Mouse (Mus musculus): Measurements from ENCODE around the gene Hibch. TPM values are rescaled to one million over a fixed set of nuclear protein-coding genes. Genes with fewer than 3 reads are reported as not detected.
"Not testable (repeated sequence)": the region's sequence is repeated elsewhere in the genome, so short reads cannot be mapped to it uniquely, and the experiment has no call there.

Gene Hibch
- polyA plus RNA-seq, 1 experiment from 2014 or later, result 21.9 TPM

DNA sequence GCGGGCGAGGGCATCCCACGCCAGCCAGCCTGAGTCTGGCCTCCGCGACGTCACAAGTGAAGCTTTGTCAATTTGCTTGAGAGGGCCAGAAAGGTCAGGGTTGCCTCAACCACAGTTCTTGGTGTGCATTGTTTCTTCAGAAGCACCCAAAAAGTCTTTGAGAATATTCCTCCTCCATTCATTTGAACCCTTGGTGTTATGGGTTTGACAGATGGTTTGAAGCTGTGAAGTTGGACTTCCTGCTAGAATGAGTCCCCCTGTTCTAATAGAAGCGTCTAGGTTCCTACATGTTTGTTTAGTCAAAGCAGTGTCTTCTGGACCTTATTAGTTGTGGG lies 26.9 kb upstream of the Hibch start:
- peak overlapping the region; percentile 88 for H3K27ac ChIP-seq
- H3K4me3 ChIP-seq, result peak overlapping the region; percentile 65
- H3K27me3 ChIP-seq (ENCODE audit: poor library complexity, severe bottlenecking), result no peaks in the 10 kb centered on the region
- H3K4me1 ChIP-seq, result peaks cover 20% of the 10 kb centered on the region
- DNase-seq (ENCODE audit: extremely low spot score, low spot score), result peak; percentile 14
- H3K36me3 ChIP-seq (replicated peaks), result no peaks in the 10 kb centered on the region
- H3K9me3 ChIP-seq, result no peaks in the 10 kb centered on the region
- WGBS, result 5% methylated on average over 5 of the region's 7 CpGs

DNA sequence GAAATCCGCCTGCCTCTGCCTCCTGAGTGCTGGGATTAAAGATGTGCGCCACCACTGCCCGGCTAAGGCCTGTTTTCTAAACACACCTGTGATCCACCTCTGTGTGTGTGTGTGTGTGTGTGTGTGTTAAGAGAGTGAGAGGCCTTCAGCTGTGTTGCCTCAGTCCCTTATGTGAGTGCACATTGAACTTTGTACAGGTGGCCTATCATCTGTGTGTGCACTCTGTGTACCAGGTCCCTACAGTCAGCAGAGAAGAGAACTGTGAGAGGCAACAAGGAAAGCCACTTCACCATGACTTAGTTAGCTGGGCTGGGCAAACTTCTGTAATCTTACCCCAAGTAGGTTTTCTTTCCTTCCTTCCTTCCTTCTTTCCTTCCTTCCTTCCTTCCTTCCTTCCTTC lies 5.6 kb upstream of the Hibch start:
- Histone ChIP-seq H3K4me1 (peaks cover 2% of the 10 kb centered on the region; the same call in 1 of the 2 replicates), H3K36me3 (replicated peaks) (no peaks in the 10 kb centered on the region), H3K27ac (no peak overlapping the region), H3K4me3 (no peak overlapping the region), H3K9me3 (no peaks in the 10 kb centered on the region), H3K27me3 (ENCODE audit: poor library complexity, severe bottlenecking) (no peaks in the 10 kb centered on the region)
- 87% methylated on average over 3 of the region's 3 CpGs for WGBS
- DNase-seq (ENCODE audit: extremely low spot score, low spot score), result no peak

DNA sequence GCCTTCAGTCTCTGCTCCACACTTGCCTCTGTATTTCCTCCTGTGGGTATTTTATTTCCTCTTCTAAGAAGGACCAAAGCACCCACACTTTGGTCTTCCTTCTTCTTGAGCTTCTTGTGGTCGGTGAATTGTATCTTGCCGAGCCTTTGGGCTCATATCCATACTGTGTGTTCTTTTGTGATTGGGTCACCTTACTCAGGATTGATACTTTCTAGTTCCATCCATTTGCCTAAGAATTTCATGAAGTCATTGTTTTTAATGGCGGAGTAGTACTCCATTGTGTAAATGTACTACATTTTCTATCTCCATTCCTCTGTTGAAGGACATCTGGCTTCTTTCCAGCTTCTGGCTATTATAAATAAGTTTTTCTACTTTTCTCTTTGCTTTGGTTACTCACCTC lies 375 bp upstream of the Hibch start:
- 28% methylated on average over 3 of the region's 3 CpGs for WGBS
- peak overlapping the region; percentile 88; the same call in 1 of the 2 replicates for H3K27ac ChIP-seq

DNA sequence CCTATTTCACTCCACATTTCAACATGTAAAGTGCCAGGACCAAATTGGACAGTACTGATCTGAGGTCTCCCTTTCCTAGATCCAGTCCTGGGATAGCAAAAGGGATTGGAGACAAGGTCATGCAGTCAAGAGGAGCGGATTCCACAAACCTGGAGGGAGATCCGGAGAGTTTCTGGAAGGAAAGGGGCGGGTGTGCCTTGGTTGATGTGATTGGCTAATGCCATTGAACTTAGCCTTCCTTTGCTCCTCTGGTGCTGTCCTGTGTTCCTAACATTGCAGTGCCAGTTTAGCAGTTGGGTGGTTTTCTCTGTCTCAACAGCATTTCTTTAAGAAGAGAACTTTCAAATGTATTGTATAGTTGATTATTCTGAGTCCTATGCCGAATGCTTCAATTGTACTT lies 1.8 kb downstream of the Hibch start:
- no peak for DNase-seq (ENCODE audit: extremely low spot score, low spot score)
- H3K27ac ChIP-seq, result no peak overlapping the region
- no peaks in the 10 kb centered on the region for H3K36me3 ChIP-seq (replicated peaks)
- no peak overlapping the region for H3K4me3 ChIP-seq
- no peaks in the 10 kb centered on the region for H3K9me3 ChIP-seq
- WGBS, result 85% methylated on average over 4 of the region's 4 CpGs
- peaks cover 13% of the 10 kb centered on the region for H3K4me1 ChIP-seq
- H3K27me3 ChIP-seq (ENCODE audit: poor library complexity, severe bottlenecking), result no peaks in the 10 kb centered on the region

More for the DNA sequence above, 375 bp upstream of the Hibch start:
- DNase-seq (ENCODE audit: extremely low spot score, low spot score), result no peak
- H3K4me3 ChIP-seq, result peak overlapping the region; percentile 65
- no peaks in the 10 kb centered on the region for H3K27me3 ChIP-seq (ENCODE audit: poor library complexity, severe bottlenecking)
- H3K4me1 ChIP-seq, result peaks cover 13% of the 10 kb centered on the region
- no peaks in the 10 kb centered on the region for H3K36me3 ChIP-seq (replicated peaks)
- no peaks in the 10 kb centered on the region for H3K9me3 ChIP-seq

DNA sequence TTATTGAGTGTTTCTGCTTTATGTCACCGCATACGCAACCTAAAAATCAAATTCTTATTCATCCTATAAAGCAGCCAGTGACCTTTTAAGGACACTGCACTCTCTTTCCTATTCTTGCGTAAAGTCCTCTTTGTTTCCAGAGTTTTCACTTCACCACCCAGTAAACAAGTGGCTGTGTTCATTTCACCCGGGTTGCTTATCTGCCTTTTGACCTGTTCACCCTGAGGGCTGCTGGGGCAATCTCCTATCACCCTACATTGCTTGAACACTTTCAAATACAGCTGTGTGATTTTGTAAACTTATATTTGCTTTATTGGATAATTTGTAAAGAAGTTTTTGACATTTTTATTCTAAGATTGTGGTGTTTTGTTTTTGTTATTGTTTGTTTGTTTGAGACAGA lies 4.7 kb downstream of the Hibch start:
- H3K4me1 ChIP-seq, result peaks cover 9% of the 10 kb centered on the region
- H3K27me3 ChIP-seq (ENCODE audit: poor library complexity, severe bottlenecking), result no peaks in the 10 kb centered on the region
- 78% methylated on average over 4 of the region's 4 CpGs for WGBS
- DNase-seq (ENCODE audit: extremely low spot score, low spot score), result no peak
- H3K9me3 ChIP-seq, result no peaks in the 10 kb centered on the region
- no peaks in the 10 kb centered on the region for H3K36me3 ChIP-seq (replicated peaks)
- no peak overlapping the region for H3K27ac ChIP-seq
- H3K4me3 ChIP-seq, result no peak overlapping the region

DNA sequence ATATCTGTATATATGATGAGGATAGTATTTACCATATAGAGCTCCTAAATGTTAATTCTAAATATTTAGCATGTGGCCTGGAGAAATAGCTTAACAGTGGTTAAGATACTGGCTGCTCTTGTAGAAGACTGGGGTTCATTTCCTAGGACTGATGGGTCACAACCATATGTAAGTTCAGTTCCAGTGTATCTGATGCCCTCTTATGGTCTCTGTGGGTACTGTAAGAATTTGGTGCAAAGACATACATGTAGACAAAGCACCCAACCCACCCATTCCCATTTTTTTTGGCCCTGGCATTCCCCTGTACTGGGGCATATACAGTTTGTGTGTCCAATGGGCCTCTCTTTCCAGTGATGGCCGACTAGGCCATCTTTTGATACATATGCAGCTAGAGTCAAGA lies 9.3 kb downstream of the Hibch start:
- DNase-seq (ENCODE audit: extremely low spot score, low spot score); H3K9me3 ChIP-seq; H3K36me3 ChIP-seq (replicated peaks); H3K27ac ChIP-seq; H3K27me3 ChIP-seq (ENCODE audit: poor library complexity, severe bottlenecking); H3K4me3 ChIP-seq; H3K4me1 ChIP-seq: not testable (repeated sequence)
- WGBS, result 93% methylated on average over 1 of the region's 1 CpGs

DNA sequence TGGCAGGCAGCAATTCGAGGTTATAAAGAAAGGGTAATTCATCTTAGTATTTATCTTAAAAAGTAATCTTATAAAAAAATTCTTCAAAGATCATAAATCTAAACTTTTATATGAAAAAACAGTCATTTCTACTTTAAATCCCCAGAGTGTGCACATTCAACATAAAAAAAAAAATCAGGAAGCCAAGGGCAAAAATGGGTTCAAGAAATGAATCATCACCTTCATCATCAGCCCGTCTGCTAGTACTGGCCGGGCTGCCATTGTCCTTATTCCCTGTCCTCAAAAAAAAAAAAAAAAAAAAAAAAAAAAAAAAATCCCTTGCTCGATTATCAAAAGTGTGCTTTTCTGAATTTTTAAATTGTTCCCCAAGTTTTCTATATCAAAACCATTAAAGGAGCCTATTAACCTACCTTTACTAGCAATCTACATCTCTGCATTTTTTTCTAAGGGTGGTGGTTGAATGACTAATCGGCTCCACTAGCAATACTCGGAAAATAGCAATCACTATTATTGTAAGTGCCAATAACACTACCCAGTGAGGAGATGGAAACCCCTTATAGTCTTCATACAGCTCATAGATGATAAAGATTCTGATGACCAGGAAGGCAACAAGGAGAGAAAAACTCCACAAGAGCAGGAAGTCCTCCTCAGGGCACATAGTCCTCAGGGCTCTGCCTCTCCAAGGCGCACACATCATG lies 11.3 kb downstream of the Hibch start:
- 92% methylated on average over 7 of the region's 7 CpGs for WGBS
- H3K4me1 ChIP-seq, result no peaks in the 10 kb centered on the region

DNA sequence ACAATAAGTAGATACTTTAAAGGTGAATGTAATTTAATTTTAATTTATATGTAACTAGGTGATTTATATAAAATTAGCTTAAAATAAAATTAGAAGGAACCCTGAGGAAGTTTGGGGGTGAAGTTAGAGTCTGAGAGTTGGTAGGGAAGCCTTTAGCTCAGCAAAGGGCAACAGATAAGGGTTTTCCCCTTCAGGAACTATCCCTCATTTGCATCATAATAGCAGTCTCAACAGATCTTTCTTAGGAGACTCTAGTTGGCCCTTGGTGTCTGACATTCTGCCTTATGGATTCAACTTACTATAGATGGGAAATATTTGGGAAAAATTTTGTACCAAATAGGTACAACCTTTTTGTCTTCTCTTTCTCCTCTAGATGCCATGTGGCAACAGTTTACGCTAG lies 19.5 kb downstream of the Hibch start:
- no peaks in the 10 kb centered on the region for H3K9me3 ChIP-seq

More for the DNA sequence above, 11.3 kb downstream of the Hibch start:
- H3K27me3 ChIP-seq (ENCODE audit: poor library complexity, severe bottlenecking), result no peaks in the 10 kb centered on the region
- DNase-seq (ENCODE audit: extremely low spot score, low spot score), result no peak
- H3K4me3 ChIP-seq, result no peak overlapping the region
- no peak overlapping the region for H3K27ac ChIP-seq
- no peaks in the 10 kb centered on the region; the same call in 1 of the 2 replicates for H3K36me3 ChIP-seq (replicated peaks)
- H3K9me3 ChIP-seq, result no peaks in the 10 kb centered on the region

DNA sequence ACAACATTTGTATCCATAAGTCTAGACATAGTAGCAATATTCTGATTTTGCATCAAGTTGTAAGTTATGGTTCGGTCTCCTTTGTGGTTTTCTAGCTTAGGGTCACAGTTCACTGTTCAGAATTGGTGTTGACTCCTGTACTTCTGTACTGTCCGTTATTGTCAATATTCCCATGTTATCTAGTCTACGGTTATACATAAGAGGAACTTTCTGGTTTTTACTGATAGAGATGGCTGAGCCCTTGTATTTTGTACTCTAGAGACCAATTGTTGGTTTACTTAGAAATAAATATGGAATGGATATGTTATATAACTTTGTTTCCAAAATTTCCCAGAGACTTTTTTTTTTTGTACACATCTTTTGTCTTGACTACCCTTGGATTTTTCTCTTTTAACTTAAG lies 21.3 kb downstream of the Hibch start:
- H3K4me1 ChIP-seq, result no peaks in the 10 kb centered on the region
- H3K4me3 ChIP-seq, result no peak overlapping the region
- 93% methylated on average over 3 of the region's 3 CpGs for WGBS
- H3K36me3 ChIP-seq (replicated peaks), result no peaks in the 10 kb centered on the region
- DNase-seq (ENCODE audit: extremely low spot score, low spot score), result no peak
- H3K9me3 ChIP-seq, result no peaks in the 10 kb centered on the region
- no peaks in the 10 kb centered on the region for H3K27me3 ChIP-seq (ENCODE audit: poor library complexity, severe bottlenecking)
- H3K27ac ChIP-seq, result no peak overlapping the region

More for the DNA sequence above, 19.5 kb downstream of the Hibch start:
- DNase-seq (ENCODE audit: extremely low spot score, low spot score), result no peak
- Histone ChIP-seq H3K27ac (no peak overlapping the region), H3K36me3 (replicated peaks) (no peaks in the 10 kb centered on the region; the same call in 1 of the 2 replicates), H3K4me1 (no peaks in the 10 kb centered on the region), H3K27me3 (ENCODE audit: poor library complexity, severe bottlenecking) (no peaks in the 10 kb centered on the region), H3K4me3 (no peak overlapping the region)
- 90% methylated on average over 1 of the region's 1 CpGs for WGBS

DNA sequence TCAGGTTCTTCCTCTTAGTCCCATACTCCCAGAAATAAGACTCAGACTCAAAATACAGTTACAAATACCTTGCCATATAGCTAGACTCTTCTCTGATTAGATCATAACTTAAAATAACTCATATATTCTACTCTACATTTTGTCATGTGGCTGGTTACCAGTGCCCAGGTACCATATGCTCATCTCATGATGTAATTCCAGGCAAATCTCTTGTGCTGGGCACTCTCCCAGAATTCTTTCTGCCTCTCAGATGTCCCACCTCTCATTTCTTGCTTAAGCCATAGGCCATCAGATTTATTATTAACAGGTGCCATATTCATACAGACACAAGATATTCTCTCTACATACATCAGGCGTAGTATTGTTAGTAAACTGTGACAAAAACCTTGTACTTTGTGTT lies 23.1 kb downstream of the Hibch start:
- H3K27me3 ChIP-seq (ENCODE audit: poor library complexity, severe bottlenecking), result no peaks in the 10 kb centered on the region
- DNase-seq (ENCODE audit: extremely low spot score, low spot score), result no peak
- no peak overlapping the region for H3K4me3 ChIP-seq
- 87% methylated on average over 1 of the region's 1 CpGs for WGBS
- H3K36me3 ChIP-seq (replicated peaks), result no peaks in the 10 kb centered on the region
- H3K9me3 ChIP-seq, result no peaks in the 10 kb centered on the region
- no peaks in the 10 kb centered on the region for H3K4me1 ChIP-seq
- no peak overlapping the region for H3K27ac ChIP-seq

DNA sequence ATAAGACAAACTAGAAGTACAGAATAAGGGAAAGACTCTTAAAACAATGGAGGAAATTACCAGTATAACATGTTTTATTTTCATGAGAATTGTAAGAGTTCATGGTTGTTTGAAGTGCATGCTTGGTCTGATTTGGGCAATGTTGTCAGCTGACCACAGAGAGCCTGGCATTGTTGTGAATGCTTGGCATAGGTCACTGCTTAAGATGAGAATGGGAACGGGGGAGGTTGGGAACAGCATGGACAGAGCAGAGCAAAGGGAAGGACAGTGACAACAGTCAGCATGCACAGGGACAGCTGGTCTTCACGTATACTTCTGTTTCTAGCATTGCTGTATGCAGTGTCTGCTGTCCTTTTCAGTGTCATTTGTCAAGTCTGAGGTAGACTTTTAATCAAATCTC lies 39.5 kb downstream of the Hibch start:
- no peaks in the 10 kb centered on the region for H3K9me3 ChIP-seq
- H3K4me3 ChIP-seq, result no peak overlapping the region
- no peaks in the 10 kb centered on the region for H3K4me1 ChIP-seq
- no peaks in the 10 kb centered on the region for H3K27me3 ChIP-seq (ENCODE audit: poor library complexity, severe bottlenecking)
- peaks cover 7% of the 10 kb centered on the region; the same call in 1 of the 2 replicates for H3K36me3 ChIP-seq (replicated peaks)
- DNase-seq (ENCODE audit: extremely low spot score, low spot score), result no peak
- no peak overlapping the region for H3K27ac ChIP-seq
- WGBS, result 87% methylated on average over 2 of the region's 2 CpGs

DNA sequence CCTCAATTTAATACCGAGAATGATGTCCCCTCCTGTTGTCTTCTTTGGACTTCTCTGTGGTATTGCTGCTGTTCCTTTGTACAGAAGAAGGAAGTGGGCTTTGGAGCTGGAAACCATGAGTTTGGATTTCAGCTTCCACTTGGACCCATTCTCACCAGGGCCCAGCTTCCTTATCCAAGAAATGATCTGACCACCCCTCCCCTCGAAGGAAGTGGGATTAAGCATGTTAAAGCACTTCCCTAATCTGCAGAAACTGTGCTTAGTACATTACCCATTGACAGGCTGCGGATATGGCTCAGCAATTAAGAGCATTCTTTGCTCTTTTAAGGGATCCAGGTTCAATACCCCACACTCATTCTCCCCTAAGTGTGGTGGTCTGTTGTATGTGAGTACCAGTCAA lies 65.1 kb downstream of the Hibch start:
- Histone ChIP-seq H3K27me3 (ENCODE audit: poor library complexity, severe bottlenecking) (no peaks in the 10 kb centered on the region), H3K27ac (no peak overlapping the region), H3K4me3 (no peak overlapping the region), H3K36me3 (replicated peaks) (no peaks in the 10 kb centered on the region), H3K9me3 (no peaks in the 10 kb centered on the region), H3K4me1 (no peaks in the 10 kb centered on the region)
- WGBS, result 89% methylated on average over 3 of the region's 3 CpGs
- no peak for DNase-seq (ENCODE audit: extremely low spot score, low spot score)

DNA sequence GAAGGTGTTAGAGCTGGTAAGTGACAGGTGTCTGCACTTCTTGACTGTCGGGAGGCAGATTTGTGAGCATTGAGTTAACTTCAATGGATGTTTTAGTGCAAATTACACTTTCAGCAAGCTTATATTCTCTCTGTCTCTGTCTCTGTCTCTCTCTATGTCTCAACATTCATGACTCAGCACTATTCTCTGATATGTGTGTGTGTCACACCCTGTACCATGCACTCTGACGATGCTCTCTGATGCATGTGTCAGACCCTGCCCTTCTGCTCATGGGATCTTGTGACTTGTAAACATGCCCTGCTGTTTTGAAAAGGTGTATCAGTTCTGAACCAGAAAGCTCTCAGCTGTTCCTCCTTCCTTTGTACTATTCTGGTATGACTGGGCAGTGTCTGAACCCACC lies 71.9 kb downstream of the Hibch start:
- DNase-seq (ENCODE audit: extremely low spot score, low spot score), result no peak
- Histone ChIP-seq H3K4me1 (no peaks in the 10 kb centered on the region), H3K9me3 (no peaks in the 10 kb centered on the region), H3K4me3 (no peak overlapping the region), H3K27me3 (ENCODE audit: poor library complexity, severe bottlenecking) (no peaks in the 10 kb centered on the region), H3K36me3 (replicated peaks) (no peaks in the 10 kb centered on the region), H3K27ac (no peak overlapping the region)
- 95% methylated on average over 2 of the region's 2 CpGs for WGBS

DNA sequence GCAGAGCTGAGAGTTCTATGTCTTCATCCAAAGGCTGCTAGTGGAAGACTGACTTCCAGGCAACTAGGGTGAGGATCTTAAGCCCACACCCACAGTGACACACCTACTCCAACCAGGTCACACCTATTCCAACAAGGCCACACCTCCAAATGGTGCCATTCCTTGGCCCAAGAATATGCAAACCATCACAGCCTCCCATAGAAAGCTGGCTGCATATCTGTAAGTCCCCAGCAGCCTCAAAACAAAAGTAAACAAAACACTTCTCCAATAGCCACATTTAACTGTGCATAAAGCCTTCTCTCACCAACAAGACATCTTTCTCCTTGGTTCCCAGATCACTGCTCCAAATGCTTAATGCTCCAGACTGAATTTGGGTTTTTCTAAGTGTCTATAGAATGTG lies 74.2 kb downstream of the Hibch start:
- not testable (repeated sequence) for H3K36me3 ChIP-seq (replicated peaks); H3K27ac ChIP-seq; H3K27me3 ChIP-seq (ENCODE audit: poor library complexity, severe bottlenecking); H3K4me1 ChIP-seq; H3K4me3 ChIP-seq; DNase-seq (ENCODE audit: extremely low spot score, low spot score); H3K9me3 ChIP-seq

Measured in forebrain, embryonic 10.5 days (tissue).